Comparison of ENCODE assay signal across 7 mouse cellular contexts in genomic region chrX:75873253-75873652, GRCm38 (mm10). TPM values are rescaled to one million over a fixed set of nuclear protein-coding genes. Genes with fewer than 3 reads are reported as not detected.
DNase-seq lines count a peak whose midpoint lies in the region; ATAC-seq and TF ChIP-seq lines count a peak whose summit lies in the region.

No protein-coding gene starts in this region.

- H3K9ac ChIP-seq in lung, embryonic 15.5 days = no peak overlapping the region
- no peak overlapping the region for H3K9ac ChIP-seq in forebrain, embryonic 11.5 days (ENCODE audit: low read length)
- no peak overlapping the region for H3K9ac ChIP-seq in intestine, postnatal 0 days (ENCODE audit: low read depth, low read length)
- H3K9ac ChIP-seq in stomach, embryonic 15.5 days = no peak overlapping the region

- no peak for TF ChIP-seq CTCF in intestine, postnatal 0 days (IDR thresholded peaks at IDR 0.05; ENCODE audit: low read depth)

- peak overlapping the region; percentile 54 for H3K4me3 ChIP-seq in lung, embryonic 15.5 days
- peak overlapping the region; percentile 43 for H3K4me3 ChIP-seq in forebrain, embryonic 11.5 days (ENCODE audit: low read depth, low read length)
- H3K4me3 ChIP-seq in intestine, postnatal 0 days (ENCODE audit: low read depth, low read length) = no peak overlapping the region
- H3K4me3 ChIP-seq in stomach, embryonic 15.5 days (replicated peaks) = peak overlapping the region; percentile 54

- no peaks in the 10 kb centered on the region for H3K36me3 ChIP-seq in lung, embryonic 15.5 days
- H3K36me3 ChIP-seq in forebrain, embryonic 11.5 days (ENCODE audit: control insufficient read depth, insufficient read depth, low read length) = no peaks in the 10 kb centered on the region
- no peaks in the 10 kb centered on the region for H3K36me3 ChIP-seq in intestine, postnatal 0 days (ENCODE audit: control insufficient read depth, insufficient read depth)
- no peaks in the 10 kb centered on the region for H3K36me3 ChIP-seq in stomach, embryonic 15.5 days

- H3K9me3 ChIP-seq in lung, embryonic 15.5 days = no peaks in the 10 kb centered on the region
- no peaks in the 10 kb centered on the region for H3K9me3 ChIP-seq in forebrain, embryonic 11.5 days (ENCODE audit: control insufficient read depth, low read length)
- H3K9me3 ChIP-seq in intestine, postnatal 0 days (ENCODE audit: control insufficient read depth) = no peaks in the 10 kb centered on the region
- H3K9me3 ChIP-seq in stomach, embryonic 15.5 days = no peaks in the 10 kb centered on the region

- peak overlapping the region; percentile 56 for H3K27ac ChIP-seq in lung, embryonic 15.5 days
- H3K27ac ChIP-seq in forebrain, embryonic 11.5 days (ENCODE audit: low read depth, low read length) = no peak overlapping the region
- H3K27ac ChIP-seq in intestine, postnatal 0 days (ENCODE audit: low read depth, low read length) = no peak overlapping the region
- H3K27ac ChIP-seq in stomach, embryonic 15.5 days = no peak overlapping the region

- 42% methylated on average over 4 of the region's 4 CpGs for WGBS in lung, embryonic 15.5 days
- WGBS in forebrain, embryonic 11.5 days = 30% methylated on average over 4 of the region's 4 CpGs
- WGBS in intestine, postnatal 0 days = 61% methylated on average over 4 of the region's 4 CpGs
- 54% methylated on average over 4 of the region's 4 CpGs for WGBS in stomach, embryonic 15.5 days

- H3K4me1 ChIP-seq in lung, embryonic 15.5 days = no peaks in the 10 kb centered on the region
- H3K4me1 ChIP-seq in forebrain, embryonic 11.5 days (replicated peaks; ENCODE audit: control insufficient read depth, insufficient read depth, low read length) = no peaks in the 10 kb centered on the region
- H3K4me1 ChIP-seq in intestine, postnatal 0 days (replicated peaks; ENCODE audit: control insufficient read depth, insufficient read depth, low read length) = no peaks in the 10 kb centered on the region
- no peaks in the 10 kb centered on the region for H3K4me1 ChIP-seq in stomach, embryonic 15.5 days

- H3K27me3 ChIP-seq in lung, embryonic 15.5 days = no peaks in the 10 kb centered on the region
- H3K27me3 ChIP-seq in forebrain, embryonic 11.5 days (ENCODE audit: control insufficient read depth, insufficient read depth, low read length) = no peaks in the 10 kb centered on the region
- H3K27me3 ChIP-seq in intestine, postnatal 0 days (replicated peaks; ENCODE audit: control insufficient read depth, insufficient read depth, low read length) = no peaks in the 10 kb centered on the region
- no peaks in the 10 kb centered on the region for H3K27me3 ChIP-seq in stomach, embryonic 15.5 days (replicated peaks)

- H3K4me2 ChIP-seq in lung, embryonic 15.5 days = peak overlapping the region; percentile 52
- peak overlapping the region; percentile 52; the same call in 1 of the 2 replicates for H3K4me2 ChIP-seq in forebrain, embryonic 11.5 days (ENCODE audit: low read depth, low read length, severe bottlenecking)
- H3K4me2 ChIP-seq in intestine, postnatal 0 days (replicated peaks; ENCODE audit: low read depth) = peak overlapping the region; percentile 68; the same call in 1 of the 2 replicates
- peak overlapping the region; percentile 50 for H3K4me2 ChIP-seq in stomach, embryonic 15.5 days

- DNase-seq in lung, adult 18-20 months = no peak
- no peak for DNase-seq in forebrain, embryonic 11.5 days (ENCODE audit: low spot score)
- DNase-seq in layer of hippocampus, adult 8-10 months (ENCODE audit: low spot score in 2 of 2) = no peak
- DNase-seq in layer of hippocampus, postnatal 36 days = no peak

- no peak for ATAC-seq in lung, embryonic 15.5 days (ENCODE audit: borderline replicate concordance, extremely low read depth, low FRiP score, low TSS enrichment)
- ATAC-seq in forebrain, embryonic 11.5 days (replicated peaks; ENCODE audit: low FRiP score) = no peak
- no peak for ATAC-seq in intestine, postnatal 0 days
- ATAC-seq in stomach, embryonic 15.5 days (ENCODE audit: insufficient read depth, low FRiP score, low read depth) = no peak

RNA-seq across cellular contexts. Expression of gene Pls3, which starts 1.7 kb away (rescaled TPM):
- 170 and 173 TPM in 2 replicates for polyA plus RNA-seq in lung, embryonic 15.5 days (2015; fragmentation: Nextera tagmentation; extraction: Ambion mirVana)
- polyA plus RNA-seq in forebrain, embryonic 11.5 days (2014; fragmentation: Nextera tagmentation; extraction: Ambion mirVana) = 68.0 and 76.1 TPM in 2 replicates
- polyA plus RNA-seq in intestine, postnatal 0 days (2015; fragmentation: Nextera tagmentation; extraction: Ambion mirVana) = 31.4 and 33.5 TPM in 2 replicates
- 84.9 and 85.9 TPM in 2 replicates for polyA plus RNA-seq in stomach, embryonic 15.5 days (2015; fragmentation: Nextera tagmentation; extraction: Ambion mirVana)
- 100 to 1,000 TPM; 187 to 225 (median 201) TPM for total RNA-seq in layer of hippocampus, adult 8-10 months (2022)
- total RNA-seq in layer of hippocampus, postnatal 36 days (2021) = 100 to 1,000 TPM; 206 to 225 TPM
